Mouse (Mus musculus) mouse embryonic stem cell (cell line): ENCODE results near the gene Mgat5.

ENCODE experiments used
- in situ Hi-C, 2 experiments: fragments of 300-500 bp; cut with MboI; formaldehyde crosslinking; loops; 1 replicate in 1 of 2; 3 replicates in 1 of 2; pipeline ENCODE4 v1.14.3; 2019 to 2020; ENCODE audit warnings: low sequenced_read_pairs in 2 of 2, low pct_unique_long_range_greater_than_20kb in 1 of 2, mixed read lengths in 1 of 2; ENCODE audit not compliant: unreplicated experiment in 1 of 2

Mgat5 gene

DNA sequence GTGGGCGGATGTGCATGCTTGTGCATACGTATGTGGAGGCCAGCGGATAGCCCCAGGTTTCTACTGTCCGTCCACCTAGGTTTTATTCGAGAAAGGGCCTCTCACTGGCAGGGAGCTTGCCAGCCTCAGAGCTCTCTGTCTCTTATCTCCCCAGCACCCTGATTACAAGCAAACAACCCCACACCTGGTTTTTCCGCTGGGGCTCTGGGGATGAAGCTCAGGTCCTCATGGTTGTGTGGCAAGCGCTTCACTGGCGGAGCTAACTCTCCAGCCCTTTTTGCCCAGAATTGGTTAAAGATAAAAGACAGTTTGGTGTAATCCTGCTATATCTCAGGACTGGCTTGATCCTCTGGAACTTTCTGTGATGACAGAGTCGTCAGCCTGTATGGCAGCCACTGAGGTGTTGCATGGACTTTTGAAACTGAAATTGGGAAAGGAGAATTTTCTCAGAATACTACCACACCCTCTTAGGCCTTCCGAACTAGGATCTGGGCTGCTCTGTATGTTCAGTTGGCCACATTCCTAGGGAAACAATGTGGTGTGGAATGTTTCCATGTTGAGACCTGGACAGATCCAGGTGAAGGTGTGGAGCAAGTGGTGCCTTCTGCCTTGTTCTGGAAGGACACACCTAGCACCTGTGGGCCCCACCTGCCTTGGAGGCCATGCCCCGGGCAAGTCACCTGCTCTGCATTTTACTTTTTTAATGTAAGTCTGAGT is 39.4 kb downstream of the Mgat5 start:
- in situ Hi-C loops, result no loop called here

DNA sequence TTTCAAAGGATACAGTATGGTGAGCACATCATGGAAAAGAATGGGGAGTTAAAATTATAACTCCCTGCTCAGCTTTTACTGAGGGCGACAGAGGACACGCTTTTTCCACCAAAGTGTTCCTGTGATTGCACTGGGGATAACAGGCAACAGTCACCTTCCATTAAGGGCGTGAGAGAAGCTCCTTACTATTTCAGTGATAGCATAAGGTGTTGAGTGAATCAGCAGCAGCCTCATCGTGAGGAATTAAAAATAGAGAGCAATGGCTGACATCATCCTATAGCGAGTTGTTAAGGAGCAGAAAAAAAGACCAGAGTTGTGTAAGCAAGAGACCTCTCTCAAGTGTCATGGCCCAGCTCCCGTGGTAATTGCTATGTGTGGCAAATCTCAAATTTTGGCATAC is 41.3 kb downstream of the Mgat5 start:
- in situ Hi-C loops, result no loop called here

DNA sequence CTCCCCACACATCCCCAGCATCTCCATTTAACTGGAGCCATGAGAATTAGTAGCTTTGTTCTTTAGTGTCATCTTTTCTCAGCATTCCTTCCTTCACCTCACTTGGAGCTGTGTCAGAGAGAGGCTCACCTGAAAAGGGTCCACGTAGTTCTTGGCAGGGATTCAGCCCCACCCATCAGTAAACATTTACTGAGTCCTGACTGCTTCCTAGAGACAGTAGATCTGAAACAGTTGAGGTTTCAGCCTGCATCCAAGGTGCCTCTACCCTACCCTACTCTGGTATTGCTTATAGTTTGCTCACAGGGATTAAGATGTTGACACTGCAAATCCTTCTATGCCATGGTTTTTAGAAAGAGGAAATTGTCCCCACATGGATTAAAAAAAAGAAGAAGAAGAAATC is 43.6 kb downstream of the Mgat5 start:
- in situ Hi-C loops, result no loop called here

DNA sequence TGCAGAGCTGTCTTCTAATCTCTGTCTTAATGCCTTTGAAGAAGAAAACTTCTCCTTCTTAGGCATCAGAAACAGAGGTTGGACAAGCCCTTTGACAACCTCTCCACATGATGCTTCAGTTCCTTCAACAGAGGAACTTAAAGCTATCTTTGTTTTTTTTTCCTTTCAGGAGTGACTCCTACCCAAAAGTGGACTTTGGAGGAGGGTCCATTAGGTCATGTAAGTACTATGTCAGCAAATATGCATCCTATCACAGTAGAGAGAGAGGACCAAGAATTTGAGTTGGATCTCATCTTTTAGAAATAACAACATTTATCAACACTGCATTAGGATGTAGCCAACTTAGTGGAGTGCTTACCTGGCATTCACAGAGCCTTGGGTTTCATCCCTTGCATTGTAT is 44.8 kb downstream of the Mgat5 start:
- in situ Hi-C loops, result no loop called here

DNA sequence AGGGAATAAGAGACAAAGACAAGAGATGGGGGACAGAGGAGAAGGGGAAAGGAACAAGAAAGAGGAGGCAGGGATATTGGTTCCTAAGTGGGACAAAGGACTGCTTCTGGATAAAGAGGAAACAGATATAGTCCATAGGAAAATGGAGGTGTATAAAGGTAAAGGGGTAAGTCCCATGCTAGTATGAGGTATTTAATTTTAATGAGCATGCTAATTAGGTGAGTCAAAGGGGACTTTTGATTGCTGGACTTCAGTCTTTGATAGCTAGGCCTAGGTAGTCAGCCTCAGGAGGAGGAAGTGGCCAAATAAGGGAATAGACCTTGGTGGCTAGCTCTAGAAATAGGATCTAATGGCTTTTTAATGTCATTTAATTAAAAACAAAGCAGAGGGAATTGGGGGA is 45.5 kb downstream of the Mgat5 start:
- in situ Hi-C loops, result no loop called here

DNA sequence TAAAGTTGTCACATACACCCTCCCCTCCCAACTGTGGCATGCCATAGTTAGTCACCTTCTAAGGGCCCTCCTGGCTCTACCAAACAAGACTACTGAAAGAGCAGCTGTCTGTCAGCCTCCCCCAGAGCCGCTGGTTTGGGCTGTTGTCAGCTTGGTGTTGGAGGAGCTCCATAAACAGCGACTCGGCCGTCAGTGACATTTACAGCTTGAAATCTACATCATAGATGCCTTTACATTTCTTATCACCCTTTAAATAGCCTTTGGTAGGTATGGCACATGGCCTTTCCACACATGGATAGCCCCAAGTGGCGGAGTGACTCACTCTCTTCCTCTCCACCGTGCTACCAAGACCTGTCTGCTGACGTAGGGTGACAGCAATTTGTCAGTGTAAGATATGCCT is 46.9 kb downstream of the Mgat5 start:
- in situ Hi-C loops, result no loop called here

DNA sequence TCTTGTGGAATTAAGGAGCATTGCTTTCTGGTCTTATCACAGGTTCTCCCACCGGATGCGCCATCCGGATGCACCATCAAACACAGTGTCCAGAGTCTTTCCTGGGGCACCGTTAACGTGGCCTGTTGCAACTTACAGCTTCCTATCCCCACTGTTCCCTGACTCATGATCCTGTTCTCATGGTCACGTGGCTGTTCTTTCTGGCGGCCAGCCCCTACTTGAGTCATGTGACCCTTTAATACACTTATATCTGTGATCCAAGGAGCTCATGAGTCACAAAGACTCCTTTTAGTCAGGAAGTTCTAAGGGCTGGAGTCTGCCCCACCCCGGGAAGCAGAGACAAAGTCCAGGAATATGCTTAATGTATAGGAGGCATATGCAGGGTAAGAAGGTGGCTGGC is 52.2 kb downstream of the Mgat5 start:
- in situ Hi-C loops, result no loop called here

DNA sequence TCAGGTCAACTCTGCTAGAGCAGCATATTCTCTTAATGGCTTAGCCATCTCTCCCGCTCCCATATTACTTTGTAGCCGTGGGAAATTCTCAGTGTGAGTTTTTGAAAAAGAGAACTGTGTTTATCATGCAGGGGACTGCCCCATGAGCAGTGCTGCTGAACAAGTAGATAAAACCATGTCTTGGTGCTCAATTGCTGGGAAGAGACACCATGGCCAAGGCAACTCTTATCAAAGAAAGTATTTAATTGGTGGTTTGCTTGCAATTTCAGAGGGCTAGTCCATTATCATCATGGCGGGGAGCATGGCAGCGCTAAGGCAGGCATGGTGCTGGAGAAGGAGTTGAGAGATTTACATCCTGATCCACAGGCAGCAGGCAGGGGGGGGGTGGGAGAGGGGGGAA is 54.9 kb downstream of the Mgat5 start:
- in situ Hi-C loops, result no loop called here

DNA sequence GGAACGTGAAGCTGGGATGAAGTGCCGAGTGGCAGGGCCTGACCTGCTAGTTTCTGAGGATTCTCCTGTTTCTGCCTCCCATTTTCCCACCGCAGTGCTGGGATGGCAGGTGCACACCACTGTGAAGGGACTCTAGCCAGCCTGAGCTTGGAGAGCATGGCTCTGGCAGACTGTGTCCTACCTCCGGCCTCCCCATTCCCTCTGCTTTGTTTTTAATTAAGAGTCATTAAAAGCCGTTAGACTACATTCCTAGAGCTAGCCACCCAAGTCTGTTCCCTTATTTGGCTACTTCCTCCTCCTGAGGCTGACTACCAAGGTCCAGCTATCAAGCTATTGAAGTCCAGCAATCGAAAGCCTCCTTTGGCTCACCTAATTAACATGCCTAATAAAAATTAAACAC is 56.2 kb downstream of the Mgat5 start:
- in situ Hi-C loops, result no loop called here

DNA sequence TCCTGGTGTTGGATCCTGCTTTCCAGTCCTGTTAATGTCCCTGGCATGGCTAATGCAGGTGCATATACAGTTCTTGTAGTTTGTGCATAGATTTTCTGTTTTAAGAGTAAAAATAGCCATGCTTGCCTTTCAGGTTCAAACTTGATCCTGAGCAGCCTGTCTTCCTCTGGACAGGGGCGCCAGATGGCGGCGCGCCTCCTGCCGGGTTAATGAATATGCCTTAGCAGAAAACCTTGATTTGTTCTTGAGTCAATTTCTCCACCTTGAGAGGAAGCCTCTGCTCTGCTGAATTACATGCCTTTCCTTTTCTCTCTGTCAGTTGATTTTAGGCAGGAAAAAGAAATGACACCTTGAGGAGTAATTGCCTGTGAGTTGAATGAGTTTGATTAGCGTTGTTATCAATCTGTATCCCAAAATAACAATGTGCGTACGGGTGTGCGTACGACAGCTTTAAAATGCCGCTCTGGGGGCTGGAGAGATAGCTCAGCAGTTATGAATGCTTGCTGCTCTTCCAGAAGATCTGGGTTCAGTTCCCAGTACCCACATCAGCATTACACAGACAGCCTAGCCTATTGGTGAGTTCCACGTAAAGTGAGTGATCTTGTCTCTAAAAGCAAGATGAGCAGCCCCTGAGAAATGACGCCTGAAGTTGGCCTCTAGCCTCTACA is 57.5 kb downstream of the Mgat5 start:
- in situ Hi-C loops, result no loop called here

DNA sequence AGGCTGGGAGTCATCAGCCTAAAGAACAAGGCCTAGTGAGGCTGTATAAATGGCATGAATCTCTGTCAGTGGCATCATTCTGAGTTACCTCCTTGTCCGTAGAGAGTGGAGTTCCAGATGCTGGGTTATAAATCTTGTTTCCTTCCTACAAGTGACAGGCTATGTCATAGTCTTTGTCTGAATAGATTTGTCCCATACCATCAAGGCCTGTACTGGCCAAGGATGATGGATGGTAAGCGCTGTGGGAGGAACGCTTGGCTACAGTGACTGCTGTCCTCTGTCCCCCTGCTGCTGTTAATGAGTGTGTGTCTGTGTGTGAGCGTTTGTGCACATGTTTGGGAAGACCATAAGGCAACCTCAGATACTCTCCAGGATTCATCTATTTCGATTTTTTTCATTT is 63.2 kb downstream of the Mgat5 start:
- in situ Hi-C loops, result no loop called here

DNA sequence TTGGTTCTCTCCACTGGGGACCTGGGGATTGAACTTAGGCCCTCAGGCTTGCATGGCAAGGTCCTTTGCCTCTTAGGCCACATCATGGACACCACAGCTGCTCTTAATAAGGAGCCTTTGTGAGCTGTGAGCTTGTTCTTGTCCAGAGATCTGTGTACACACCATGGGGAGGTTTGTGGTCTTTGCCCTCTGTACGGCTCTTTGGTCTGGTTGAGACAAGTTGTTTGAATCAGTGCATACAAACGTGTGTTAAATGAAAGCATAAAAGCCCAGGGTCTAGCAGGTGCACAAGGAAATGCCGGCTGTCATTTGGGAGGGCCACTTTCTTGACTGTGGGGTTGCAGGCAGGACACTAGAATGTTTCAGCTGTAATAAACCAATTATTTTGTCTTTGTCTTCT is 64.5 kb downstream of the Mgat5 start:
- in situ Hi-C loops, result no loop called here

DNA sequence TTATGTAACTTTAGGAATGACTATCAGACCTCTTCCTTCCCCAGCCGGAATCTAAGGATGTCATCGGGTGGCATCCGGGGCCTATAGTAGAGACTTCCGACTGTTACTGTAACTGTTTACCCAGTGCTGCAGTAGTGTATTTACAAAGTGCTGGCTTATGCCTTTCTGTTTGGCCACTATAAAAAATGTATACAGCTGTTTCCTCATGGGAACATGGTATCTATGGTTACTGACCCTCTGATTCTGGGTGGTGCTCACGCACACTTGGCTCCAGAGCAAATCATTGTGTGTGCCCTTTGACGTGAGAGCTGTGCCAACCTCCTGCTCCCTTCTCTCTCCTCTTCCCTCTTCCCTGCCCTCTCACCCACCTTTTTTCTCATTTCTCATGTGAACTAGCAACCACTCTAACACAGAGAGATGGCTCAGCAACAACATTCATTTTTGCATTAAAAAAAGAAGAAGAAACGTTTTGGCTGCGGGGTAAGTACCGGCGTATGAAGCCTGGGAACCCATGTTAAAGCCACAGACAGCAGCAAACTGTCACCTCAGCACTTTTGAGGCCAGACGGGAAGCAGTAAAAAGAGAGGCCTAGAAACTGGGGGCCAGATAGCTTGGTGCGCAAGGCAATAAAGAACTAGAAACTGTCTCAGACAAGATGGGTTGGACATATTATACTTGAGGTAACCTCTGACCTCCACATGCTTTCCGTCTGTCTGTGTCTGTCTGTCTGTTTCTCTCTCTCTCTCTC is 65.6 kb downstream of the Mgat5 start:
- in situ Hi-C loops, result no loop called here

DNA sequence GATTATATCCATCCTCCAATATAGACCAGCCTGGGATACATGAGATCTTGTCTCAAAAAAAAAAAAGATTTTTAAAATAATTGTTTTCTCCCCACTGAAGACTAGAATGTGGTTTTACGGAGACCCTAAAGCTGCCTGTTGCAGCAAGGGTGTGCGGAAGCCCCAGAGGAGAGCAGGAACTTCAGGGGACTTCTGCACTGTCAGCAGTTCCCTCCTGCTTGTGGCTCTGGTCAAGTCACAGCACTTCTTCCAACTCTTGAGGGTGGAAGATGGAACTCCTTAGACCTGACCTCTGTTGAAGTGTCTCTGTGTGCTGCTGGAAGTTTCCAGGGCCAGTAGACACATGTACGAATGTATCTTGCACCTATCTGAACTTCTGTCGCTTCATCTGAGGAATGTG is 66.3 kb downstream of the Mgat5 start:
- in situ Hi-C loops, result no loop called here

DNA sequence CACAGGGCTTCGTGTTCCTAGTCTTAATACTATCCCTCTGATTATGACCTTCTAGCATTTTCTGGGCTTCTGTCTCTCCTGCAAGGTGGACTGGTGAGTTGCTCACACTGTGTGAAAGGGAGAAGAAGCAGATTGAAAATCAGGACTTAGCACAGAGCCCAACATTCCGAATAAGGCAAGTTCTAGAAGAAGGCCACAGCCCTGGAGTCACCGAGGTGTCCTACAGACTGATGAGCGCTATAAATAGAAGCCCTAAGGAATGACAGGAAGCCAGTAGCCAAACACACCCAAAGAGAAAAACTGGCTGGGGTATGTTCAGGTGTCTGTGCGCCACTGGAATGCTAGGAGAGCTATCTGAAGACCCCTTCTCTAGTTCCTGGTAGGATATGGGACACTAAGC is 68.5 kb downstream of the Mgat5 start:
- in situ Hi-C loops, result no loop called here

DNA sequence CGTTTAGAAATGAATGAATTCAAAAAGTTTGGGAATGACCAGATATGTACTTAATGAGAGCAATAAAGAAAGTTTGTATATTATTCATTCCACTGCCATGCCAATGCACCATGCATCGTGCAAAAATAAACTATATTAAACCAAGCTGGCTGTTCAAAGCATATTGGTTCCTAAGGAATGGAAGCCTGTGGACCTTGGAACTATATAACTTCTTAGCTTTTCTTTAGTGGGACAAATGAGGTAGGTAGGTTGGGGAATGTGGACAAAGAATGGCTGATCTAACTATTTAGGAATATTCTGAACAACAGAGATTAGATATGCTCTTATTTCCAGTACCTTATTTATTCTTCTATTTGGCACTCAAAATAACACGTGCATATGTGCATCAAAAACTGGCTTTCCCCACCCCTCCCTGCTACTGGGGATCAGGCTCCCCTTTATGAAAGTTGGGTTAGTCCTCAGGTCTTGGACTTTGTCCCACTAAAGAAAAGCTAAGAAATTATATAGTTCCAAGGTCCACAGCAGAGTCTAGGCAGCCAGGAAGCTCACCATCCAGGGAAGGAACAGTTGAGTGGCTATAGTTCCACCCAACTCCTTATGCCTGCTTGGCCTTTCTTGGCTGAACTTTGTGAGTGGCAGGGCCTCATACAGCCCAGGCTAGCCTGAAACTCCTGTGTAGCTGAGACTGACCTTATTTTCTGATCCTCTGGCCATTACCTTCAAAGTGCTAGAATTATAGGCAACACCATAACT is 70.9 kb downstream of the Mgat5 start:
- in situ Hi-C loops, result no loop called here

DNA sequence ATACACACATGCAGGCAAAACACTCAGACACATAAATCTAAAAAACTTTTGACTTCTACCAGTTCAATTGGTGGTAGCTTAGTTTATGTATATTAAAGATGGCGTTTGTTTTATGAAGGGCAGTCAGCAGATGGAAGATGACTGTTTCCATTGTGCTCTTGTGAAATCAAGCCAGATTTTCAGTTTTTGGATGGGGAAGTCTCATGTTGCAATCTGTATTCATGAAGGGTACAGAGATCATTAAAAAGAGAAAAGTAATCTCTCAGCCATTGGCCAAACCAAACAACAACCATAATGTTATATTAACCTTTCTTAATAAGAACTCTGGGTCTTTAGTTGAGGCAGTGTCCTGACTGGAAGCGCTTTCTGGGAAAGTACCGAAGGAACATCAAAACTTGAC is 73.3 kb downstream of the Mgat5 start:
- in situ Hi-C loops, result no loop called here

DNA sequence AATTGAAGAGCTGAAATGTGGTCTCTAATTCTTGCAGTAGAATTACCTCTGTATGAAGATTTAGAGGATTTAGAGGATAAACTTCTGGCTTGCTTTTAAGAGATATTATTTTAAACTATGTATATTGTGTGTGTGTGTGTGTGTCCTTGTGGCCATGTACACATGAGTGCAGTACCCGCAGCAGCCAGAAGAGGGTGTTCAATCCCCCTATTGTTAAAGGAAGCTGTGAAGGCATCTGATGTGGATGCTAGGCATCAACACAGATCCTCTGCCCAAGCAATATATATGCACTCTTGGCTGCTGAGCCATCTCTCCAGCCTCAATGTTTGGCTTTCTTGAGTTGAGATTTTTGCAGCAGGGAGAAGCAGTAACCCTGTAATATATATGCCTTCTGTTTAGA is 75.4 kb downstream of the Mgat5 start:
- in situ Hi-C loops, result no loop called here

DNA sequence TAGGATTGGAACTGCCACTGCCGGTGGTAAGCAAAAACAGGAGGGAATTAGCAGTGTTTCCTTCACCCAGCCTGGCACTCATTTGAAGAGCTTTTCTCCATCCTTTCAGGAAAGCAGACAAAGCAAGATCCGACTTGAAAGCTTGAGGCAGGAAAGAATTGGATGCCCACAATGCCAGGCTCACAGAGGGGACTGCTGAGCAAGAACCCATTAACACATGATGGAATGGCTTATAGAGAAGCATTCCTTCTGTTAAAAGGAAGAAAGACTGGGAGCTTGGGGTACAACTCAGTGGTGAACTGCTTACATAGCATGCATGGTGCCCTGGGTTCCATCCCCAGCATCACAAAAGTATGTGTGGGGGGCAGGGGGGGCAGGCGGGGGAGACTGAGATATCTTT is 80.2 kb downstream of the Mgat5 start:
- in situ Hi-C loops, result no loop called here
